Mouse (Mus musculus): Measurements from ENCODE around the gene Gm13078.

The Gm13078 gene

GRCm38 (mm10) chr4:143719155-143719554 lies at the start of gene Gm13078:
Gm13078 (plus strand) TSS chr4:143719455.
- no peak for DNase-seq (ENCODE audit: low read depth)

GRCm38 (mm10) chr4:143702611-143703010 lies 16.6 kb upstream of the Gm13078 start, which contains the start of gene Gm13089:
Gm13089 (minus strand) TSS chr4:143702711.
- DNase-seq (ENCODE audit: low read depth) = no peak
